Mouse (Mus musculus) central nervous system, embryonic 18 days (tissue): ENCODE data around the gene Polr2e. TPM values are rescaled to one million over a fixed set of nuclear protein-coding genes. Genes with fewer than 3 reads are reported as not detected.

Experiments used
- polyA plus RNA-seq: library from polyadenylated mRNA; depleted of rRNA; stranded (reverse); fragments of >200 nt; gene quantifications from 2 replicates; pipeline ENCODE4 v1.2.3, GENCODE M21; 2012; rRNA removed

The Polr2e gene
- polyA plus RNA-seq: 242 and 245 TPM in 2 replicates

DNA sequence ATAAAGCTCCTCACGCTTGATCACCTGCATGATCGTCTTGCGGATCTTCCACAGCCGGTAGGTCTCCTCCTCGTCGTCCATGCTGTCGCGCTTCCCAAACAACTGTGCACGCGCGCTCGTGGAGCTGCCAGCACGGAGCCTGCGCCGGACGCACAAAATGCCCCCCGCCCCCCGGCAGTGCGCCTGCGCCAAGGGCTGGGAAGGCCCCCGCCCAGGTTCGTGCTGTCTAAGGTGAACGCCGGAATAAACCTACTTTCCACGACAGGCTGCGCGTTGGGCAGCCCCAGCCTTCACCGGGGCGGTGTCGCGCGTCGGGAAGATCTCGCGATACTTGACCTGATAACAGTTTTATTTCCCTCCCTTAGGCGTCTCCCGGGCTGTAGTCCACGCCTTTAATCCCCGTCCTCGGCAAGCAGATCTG, at the start of gene Polr2e:
TSS of gene Polr2e (minus strand) at position 237 of the 421 bp plus-strand sequence.

DNA sequence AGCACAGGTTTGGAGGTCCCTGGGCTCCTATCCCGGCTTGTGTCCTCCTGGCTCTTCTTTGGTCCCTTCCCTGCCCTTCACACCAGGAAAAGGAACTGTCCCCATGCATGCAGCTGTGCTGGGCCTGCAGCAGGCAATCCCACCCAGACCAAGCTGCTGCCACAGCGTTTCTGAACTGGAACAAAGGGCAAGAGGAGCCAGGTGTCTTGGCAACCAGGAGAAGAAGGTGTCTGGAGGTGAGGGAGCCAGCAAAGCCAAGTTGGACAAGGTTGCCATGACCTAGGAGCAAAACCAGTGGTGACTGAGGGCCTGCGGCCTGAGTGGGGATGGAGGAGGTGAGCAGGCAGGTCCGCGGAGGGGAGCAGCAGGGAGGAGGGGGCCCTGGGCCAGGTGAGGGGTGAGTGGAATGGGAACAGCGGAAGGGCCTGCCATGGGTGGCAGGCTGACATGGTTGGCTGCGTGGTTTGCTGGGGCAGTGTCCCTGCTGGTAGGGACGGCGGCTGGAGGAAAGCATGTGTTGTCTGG, 7.5 kb upstream of the Polr2e start, which contains the start of gene Gpx4:
TSS of gene Gpx4 (plus strand) at position 126 of the 525 bp plus-strand sequence.

DNA sequence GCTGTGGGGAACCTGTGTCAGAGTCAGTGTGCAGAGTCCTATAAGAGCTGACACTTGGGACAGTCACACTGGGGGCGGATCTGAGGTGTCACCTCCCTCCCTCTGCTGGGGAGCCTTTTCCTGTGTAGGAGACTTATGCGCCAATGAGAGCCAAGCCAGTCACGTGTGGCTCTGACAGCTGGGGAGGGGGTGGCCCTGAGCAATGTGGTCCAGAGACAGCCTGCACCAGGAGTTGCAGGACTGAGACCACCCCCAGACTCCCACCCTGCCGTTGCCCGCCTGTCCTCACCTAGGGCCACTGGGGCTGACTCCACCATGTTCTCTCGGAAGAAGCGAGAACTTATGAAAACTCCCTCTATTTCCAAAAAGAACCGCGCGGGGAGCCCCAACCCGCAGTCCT, 23.1 kb downstream of the Polr2e start, which contains the start of gene Arhgap45:
TSS of gene Arhgap45 (plus strand) at position 143 of the 400 bp plus-strand sequence.

GRCm38 (mm10) chr10:79996272-79997033, 43.1 kb downstream of the Polr2e start, which contains the start of gene Abca7:
Gene Abca7 (plus strand): TSS chr10:79996494.

GRCm38 (mm10) chr10:79988506-79989271, 50.9 kb downstream of the Polr2e start, which contains the start of gene Cnn2:
Gene Cnn2 (plus strand): TSS chr10:79988584.

Other genes starting within 250 kb of the Polr2e start
- gene Prss57, start 248.8 kb downstream of the Polr2e start, polyA plus RNA-seq: 0.26 and 0.39 TPM in 2 replicates
- gene Palm, start 246.2 kb downstream of the Polr2e start, polyA plus RNA-seq: 177 and 219 TPM in 2 replicates
- gene Misp, start 218.8 kb downstream of the Polr2e start, polyA plus RNA-seq: 0.54 and 0.57 TPM in 2 replicates
- 82.1 and 86.6 TPM in 2 replicates for gene Ptbp1, start 185.4 kb downstream of the Polr2e start, polyA plus RNA-seq
- gene Prtn3, start 165.3 kb downstream of the Polr2e start, polyA plus RNA-seq: 15.8 and 16.7 TPM in 2 replicates
- gene Plppr3, start 165.2 kb downstream of the Polr2e start, polyA plus RNA-seq: 680 and 811 TPM in 2 replicates
- not detected in 2 replicates for gene Elane, start 153.5 kb downstream of the Polr2e start, polyA plus RNA-seq
- gene Cfd, start 148.9 kb downstream of the Polr2e start, polyA plus RNA-seq: 0.34 and 0.37 TPM in 2 replicates
- 53.6 and 60.9 TPM in 2 replicates for gene Med16, start 130.9 kb downstream of the Polr2e start, polyA plus RNA-seq
- gene Gm26602, start 128.9 kb downstream of the Polr2e start, polyA plus RNA-seq: not detected in 2 replicates
- gene Kiss1r, start 122.8 kb downstream of the Polr2e start, polyA plus RNA-seq: 6.1 and 6.5 TPM in 2 replicates
- gene R3hdm4, start 118.6 kb downstream of the Polr2e start, polyA plus RNA-seq: 172 and 208 TPM in 2 replicates
- gene Arid3a, start 112.8 kb downstream of the Polr2e start, polyA plus RNA-seq: 4.2 TPM in 2 replicates
- gene Wdr18, start 79.6 kb downstream of the Polr2e start, polyA plus RNA-seq: 67.9 and 76.6 TPM in 2 replicates
- gene Grin3b, start 69.1 kb downstream of the Polr2e start, polyA plus RNA-seq: 0.40 and 0.45 TPM in 2 replicates
- gene Tmem259, start 55.5 kb downstream of the Polr2e start, polyA plus RNA-seq: 200 and 218 TPM in 2 replicates
- gene Cnn2, start 51.2 kb downstream of the Polr2e start, polyA plus RNA-seq: 18.9 and 19.8 TPM in 2 replicates
- gene Abca7, start 43.3 kb downstream of the Polr2e start, polyA plus RNA-seq: 7.1 and 7.5 TPM in 2 replicates
- gene Arhgap45, start 23.1 kb downstream of the Polr2e start, polyA plus RNA-seq: 2.2 and 2.4 TPM in 2 replicates
- 421 and 492 TPM in 2 replicates for gene Gpx4, start 7.4 kb upstream of the Polr2e start, polyA plus RNA-seq
- 23.6 and 27.5 TPM in 2 replicates for gene Sbno2, start 65.8 kb upstream of the Polr2e start, polyA plus RNA-seq
- gene Stk11, start 76.0 kb upstream of the Polr2e start, polyA plus RNA-seq: 83.3 and 90.0 TPM in 2 replicates
- gene Atp5d, start 98.8 kb upstream of the Polr2e start, polyA plus RNA-seq: 451 and 454 TPM in 2 replicates
- gene Cbarp, start 101.0 kb upstream of the Polr2e start, polyA plus RNA-seq: 161 and 178 TPM in 2 replicates
- gene Midn, start 108.5 kb upstream of the Polr2e start, polyA plus RNA-seq: 71.4 and 90.3 TPM in 2 replicates
- gene Cirbp, start 126.2 kb upstream of the Polr2e start, polyA plus RNA-seq: 393 and 405 TPM in 2 replicates
- gene 1600002K03Rik, start 133.1 kb upstream of the Polr2e start, polyA plus RNA-seq: 14.0 and 17.9 TPM in 2 replicates
- gene Efna2, start 139.7 kb upstream of the Polr2e start, polyA plus RNA-seq: 39.2 and 42.5 TPM in 2 replicates
- 51.1 and 52.1 TPM in 2 replicates for gene Mum1, start 186.6 kb upstream of the Polr2e start, polyA plus RNA-seq
- 302 and 305 TPM in 2 replicates for gene Ndufs7, start 209.3 kb upstream of the Polr2e start, polyA plus RNA-seq
- 18.8 and 24.7 TPM in 2 replicates for gene Gamt, start 221.2 kb upstream of the Polr2e start, polyA plus RNA-seq
- 128 and 136 TPM in 2 replicates for gene Dazap1, start 221.7 kb upstream of the Polr2e start, polyA plus RNA-seq